Mouse (Mus musculus) right cerebral cortex, postnatal 25 days (tissue): ENCODE measurements around the gene Btbd6.

Experiments used
- DNase-seq: peaks from one replicate; pipeline ENCODE4 v3.0.0; 2022

Btbd6 gene

DNA sequence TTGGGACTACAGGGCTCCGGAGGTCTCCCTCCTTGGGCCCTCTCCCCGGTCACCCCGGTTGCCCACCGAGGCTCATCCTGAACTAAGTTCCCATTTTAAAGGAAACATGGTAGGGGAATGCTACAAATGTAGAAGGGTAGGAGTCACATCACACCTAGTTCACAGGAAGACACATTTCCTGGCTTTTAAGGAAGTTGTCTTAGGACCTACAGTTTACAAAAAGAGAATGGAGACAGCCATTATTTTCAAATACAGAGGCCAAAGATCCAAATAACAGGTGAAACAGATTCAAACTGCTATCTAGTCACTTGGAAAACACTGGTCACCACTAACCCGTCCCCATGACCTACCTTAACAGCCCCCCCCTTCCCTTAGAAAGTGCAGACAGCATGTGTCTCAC is 36.2 kb downstream of the Btbd6 start:
- DNase-seq = no peak

DNA sequence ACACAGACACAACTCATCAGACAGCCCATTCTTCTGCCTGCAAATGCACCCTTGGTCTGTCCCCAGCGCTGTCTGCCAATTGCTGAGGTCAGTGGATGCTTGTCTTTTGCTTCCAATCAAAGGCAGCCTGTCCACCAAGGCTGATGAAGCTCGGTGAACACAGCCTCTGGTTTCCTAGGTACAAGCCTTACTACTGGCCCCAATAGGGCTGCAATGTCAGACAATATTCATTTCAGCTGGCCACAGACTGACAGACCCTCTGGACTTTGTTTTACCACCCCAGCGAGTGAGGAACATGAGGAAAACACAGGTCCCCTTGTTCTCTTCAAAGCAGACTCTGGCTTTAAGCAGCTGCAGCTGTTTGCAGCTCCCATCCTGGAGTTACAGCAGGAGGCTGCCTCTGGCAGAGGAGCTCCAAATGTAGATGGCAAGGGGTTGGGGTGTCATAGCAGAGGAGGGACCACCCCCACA is 36.8 kb downstream of the Btbd6 start:
- DNase-seq = peak; percentile 34

- DNase-seq = peak; percentile 94
Measured at GRCm38 (mm10) chr12:113013604-113014558, 37.6 kb downstream of the Btbd6 start, which contains the start of gene Pacs2. Gene Pacs2 (plus strand): TSS chr12:113014508.

GRCm38 (mm10) chr12:113014561-113015556 is 38.6 kb downstream of the Btbd6 start:
- peak; percentile 44 for DNase-seq

DNA sequence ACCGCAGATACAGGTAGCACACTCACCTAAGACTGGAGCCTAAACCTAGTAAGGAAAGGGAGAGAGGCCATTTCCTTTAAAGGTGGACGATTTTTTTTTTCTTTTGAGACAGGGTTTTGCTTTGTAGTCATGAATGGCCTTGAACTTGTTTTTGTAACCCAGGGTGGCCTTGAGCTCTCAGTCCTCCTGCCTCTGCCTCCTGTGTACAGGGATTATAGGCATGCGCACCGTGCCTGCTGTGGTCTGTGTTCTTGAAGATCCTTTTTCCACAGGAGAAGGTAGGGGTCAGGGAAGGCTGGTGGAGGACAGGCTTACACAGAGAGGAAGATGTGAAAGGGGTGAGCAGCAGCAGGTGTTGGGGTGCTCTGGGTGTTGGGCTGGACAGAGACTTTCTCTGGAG is 39.7 kb downstream of the Btbd6 start:
- no peak for DNase-seq

DNA sequence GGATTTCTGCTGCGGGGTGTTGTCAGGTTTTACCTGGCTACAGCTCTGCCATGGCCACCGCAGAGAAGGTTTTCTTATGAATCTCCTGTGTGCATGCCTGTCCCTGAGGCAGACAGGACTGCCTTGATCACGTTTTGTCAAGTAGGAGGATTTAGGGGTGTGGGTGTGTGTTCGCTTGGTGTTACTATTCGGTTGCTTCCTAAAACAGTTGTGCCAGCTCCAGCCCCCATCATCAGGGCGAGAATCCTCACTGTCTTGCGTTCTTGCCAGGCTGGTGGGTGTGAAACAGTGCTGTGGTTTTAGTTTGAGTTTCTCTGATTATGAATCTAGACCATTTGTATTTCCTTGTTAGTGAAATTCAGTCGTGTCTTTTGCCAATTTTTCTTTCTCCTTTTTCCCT is 40.7 kb downstream of the Btbd6 start:
- DNase-seq = peak; percentile 83

- no peak for DNase-seq
Measured at GRCm38 (mm10) chr12:113017429-113017984, 41.2 kb downstream of the Btbd6 start.

DNA sequence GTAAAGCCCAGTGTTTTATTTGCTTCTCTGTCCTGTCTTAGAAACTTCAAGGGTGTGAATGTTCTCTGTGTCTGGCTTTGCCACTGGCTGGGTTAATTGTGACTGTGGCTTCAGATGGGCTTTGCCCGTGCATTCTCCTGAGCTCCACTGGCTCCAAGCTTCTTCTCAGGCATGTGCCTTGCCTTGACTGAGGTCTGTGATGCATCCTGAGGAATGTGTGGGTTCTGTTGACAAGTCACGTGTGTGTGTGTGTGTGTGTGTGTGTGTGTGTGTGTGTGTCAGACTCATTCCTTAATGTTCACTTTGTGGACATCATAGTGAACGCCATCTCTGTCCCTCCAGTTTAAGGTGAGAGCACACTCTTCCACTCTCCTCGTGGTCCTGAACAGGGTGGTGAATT is 42.5 kb downstream of the Btbd6 start:
- DNase-seq = no peak

GRCm38 (mm10) chr12:113021488-113021887 is 45.2 kb downstream of the Btbd6 start:
- DNase-seq = no peak

DNA sequence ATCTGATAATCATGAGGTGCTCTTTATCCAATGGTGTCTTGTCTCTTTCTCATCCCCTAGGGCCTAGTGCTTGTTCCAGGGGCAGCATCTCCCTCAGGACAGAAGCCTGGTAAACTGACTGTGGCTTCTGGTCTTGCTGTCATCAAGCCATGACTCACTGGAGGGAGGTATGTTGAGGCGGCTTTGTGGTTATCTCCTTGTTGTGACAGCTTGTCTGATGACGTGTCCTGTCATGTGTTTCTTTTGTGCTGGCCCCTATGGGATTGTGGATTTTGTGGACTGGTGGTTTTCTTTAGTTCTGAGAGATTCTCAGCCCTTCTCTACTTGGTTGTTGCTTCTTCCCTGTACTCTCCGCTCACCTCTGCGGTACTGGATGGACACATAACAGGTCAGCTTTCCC is 46.8 kb downstream of the Btbd6 start:
- no peak for DNase-seq

GRCm38 (mm10) chr12:113026557-113026956 is 50.3 kb downstream of the Btbd6 start:
- DNase-seq = no peak

GRCm38 (mm10) chr12:113027495-113027894 is 51.2 kb downstream of the Btbd6 start:
- no peak for DNase-seq

DNA sequence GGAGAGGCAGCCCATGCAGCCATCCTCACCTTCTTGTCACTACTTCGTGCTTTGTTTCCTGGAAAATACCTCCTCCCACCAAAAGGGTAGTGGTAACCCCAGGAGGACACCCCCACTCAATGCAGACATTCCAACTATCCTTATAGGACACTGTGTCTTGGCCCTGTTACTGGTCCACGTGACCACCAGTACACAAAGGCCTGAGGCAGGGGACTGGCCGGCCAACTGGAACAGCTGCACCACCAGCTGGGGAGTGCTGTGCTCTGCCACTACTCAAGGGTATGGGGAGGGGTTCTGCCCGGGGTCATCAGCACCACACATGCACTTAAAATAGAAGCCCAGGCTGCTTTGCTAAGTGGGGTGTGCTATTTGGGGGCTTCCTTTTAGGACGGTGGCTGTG is 51.8 kb downstream of the Btbd6 start:
- no peak for DNase-seq
